Mouse (Mus musculus): Measurements from ENCODE around the gene Gm29609. TPM values are rescaled to one million over a fixed set of nuclear protein-coding genes. Genes with fewer than 3 reads are reported as not detected.

Gm29609 gene
- polyA plus RNA-seq, 1 experiment from 2014 or later = 0.77 TPM

DNA sequence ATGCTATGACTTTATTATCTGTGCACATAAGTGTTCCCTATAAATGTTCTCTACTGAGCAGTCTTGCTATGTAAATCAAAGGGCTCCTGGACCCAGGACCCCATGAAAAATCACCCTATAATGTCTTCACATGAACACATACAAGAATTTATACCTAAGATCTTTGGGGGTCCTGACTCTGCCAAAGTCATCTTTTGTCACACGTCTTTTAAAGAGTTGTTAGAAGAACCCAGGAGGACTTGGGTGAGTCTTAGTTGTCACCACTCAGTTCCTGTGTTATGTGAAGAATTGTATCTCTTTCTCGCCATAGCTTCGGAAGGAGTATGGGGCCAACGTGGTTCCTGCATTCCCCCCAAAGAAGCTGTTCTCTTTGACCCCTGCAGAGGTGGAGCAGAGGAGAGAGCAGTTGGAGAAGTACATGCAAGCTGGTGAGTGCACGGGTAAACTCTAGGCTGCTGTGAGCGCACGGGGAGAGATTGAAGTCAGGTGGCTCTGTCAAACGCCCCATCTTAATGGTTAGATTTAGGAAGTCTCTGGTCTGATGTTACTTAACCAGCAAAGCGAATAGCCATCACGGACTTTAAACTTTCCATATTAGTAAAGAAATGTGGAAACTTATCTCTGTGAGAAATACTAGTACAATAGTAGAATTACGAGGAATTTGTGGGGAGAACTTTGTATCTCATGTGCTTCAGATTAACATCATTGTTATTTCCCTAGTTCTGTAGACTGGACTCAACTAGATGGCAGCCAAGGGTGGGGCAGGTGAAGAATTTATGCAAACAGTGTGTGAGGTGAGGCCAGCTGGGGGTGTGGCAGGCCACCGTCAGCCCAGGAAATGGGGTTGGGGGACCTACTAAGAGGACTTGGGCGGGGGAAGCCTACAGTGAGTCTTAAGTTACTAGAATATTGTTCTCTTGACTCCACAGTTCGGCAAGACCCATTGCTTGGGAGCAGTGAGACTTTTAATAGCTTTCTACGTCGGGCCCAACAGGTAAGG is 15.1 kb upstream of the Gm29609 start:
- WGBS = 90% methylated on average over 16 of the region's 16 CpGs
- H3K9me3 ChIP-seq = no peaks in the 10 kb centered on the region
- H3K4me1 ChIP-seq = peaks cover 13% of the 10 kb centered on the region
- H3K27me3 ChIP-seq (ENCODE audit: insufficient read depth, poor library complexity, severe bottlenecking) = no peaks in the 10 kb centered on the region
- no peak for DNase-seq (ENCODE audit: low spot score)
- peak overlapping the region; percentile 91 for H3K4me3 ChIP-seq
- peaks cover 71% of the 10 kb centered on the region for H3K36me3 ChIP-seq
- H3K27ac ChIP-seq = no peak overlapping the region

DNA sequence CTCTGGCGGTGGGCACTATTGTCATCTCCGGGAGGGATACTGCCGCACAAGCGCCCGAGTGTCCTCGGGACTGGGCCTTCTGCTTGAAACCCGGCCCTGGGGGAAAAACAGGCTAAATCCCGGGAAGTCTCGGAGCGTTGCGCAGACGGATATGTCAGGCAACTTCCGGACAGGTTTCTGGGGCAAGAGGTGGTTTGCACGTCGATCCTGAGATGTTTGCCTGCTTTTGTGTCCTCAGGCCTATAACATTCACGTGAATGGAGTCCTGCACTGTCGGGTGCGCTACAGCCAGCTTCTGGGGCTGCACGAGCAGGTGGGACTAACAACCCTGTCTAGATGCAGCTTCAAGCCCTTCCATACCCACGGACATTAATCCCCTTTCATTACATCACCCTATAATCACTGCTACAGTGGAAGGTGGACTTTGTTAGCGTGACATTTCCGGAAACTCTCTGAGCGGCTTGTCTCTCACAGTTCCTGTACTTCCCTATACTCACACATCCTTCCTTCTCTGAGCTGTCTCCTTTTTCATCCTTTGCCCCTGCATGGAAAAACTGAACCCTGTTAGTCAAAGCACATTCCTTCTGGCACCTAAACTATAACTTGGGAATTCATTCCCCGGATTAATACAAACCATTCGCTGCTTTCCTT is 14.0 kb upstream of the Gm29609 start:
- Histone ChIP-seq H3K27ac (peak overlapping the region; percentile 94), H3K4me3 (peak overlapping the region; percentile 91), H3K4me1 (peaks cover 13% of the 10 kb centered on the region), H3K36me3 (peaks cover 69% of the 10 kb centered on the region), H3K9me3 (no peaks in the 10 kb centered on the region), H3K27me3 (ENCODE audit: insufficient read depth, poor library complexity, severe bottlenecking) (no peaks in the 10 kb centered on the region)
- DNase-seq (ENCODE audit: low spot score) = no peak
- WGBS = 11% methylated on average over 25 of the region's 25 CpGs

DNA sequence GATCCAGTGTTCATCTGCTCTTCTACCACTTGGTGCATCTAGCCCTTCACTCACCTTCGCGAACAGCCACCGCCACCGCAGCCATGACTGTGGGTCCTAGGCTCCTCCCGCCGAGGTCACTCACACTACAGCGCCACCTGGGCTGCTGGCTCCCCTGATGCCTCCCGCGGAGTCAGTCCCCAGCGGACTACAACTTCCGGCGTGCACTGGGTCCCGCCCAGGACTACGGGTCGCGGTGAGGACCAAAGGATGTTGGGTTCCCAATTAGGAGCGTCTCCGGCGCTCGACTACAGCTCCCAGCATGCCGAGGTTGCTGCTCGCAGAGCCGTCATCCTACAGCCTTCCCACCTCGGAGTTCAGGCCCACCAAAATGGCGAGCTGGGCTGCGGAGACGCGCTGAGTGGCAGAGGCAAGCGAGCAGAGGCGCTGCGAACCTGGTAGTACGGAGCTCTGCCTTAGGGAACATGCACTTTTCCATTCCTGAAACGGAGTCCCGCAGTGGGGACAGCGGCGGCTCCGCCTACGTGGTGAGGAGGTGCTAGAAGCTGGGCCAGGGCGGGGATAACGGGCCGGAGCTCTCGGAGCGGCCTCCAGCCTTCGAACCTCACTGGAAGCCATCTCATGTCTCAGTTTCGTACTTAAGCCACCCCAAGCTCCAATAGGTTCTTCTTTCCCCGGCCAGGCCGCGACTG is 13.4 kb upstream of the Gm29609 start, which contains the start of the genes Snx17 and Eif2b4:
Gene Snx17 (plus strand): TSS at position 289 of the 692 bp plus-strand sequence.
Gene Eif2b4 (minus strand): TSS at position 492 of the 692 bp plus-strand sequence.
- Histone ChIP-seq H3K27ac (peak within 1 kb of the TSS; percentile 94), H3K36me3 (peaks cover 69% of the 10 kb centered on the region), H3K4me3 (peak within 1 kb of the TSS; percentile 91), H3K27me3 (ENCODE audit: insufficient read depth, poor library complexity, severe bottlenecking) (no peaks in the 10 kb centered on the region), H3K9me3 (no peaks in the 10 kb centered on the region), H3K4me1 (peaks cover 13% of the 10 kb centered on the region)
- peak; percentile 100 for DNase-seq (ENCODE audit: low spot score)
- WGBS = under 1% methylated on average over 48 of the region's 48 CpGs

DNA sequence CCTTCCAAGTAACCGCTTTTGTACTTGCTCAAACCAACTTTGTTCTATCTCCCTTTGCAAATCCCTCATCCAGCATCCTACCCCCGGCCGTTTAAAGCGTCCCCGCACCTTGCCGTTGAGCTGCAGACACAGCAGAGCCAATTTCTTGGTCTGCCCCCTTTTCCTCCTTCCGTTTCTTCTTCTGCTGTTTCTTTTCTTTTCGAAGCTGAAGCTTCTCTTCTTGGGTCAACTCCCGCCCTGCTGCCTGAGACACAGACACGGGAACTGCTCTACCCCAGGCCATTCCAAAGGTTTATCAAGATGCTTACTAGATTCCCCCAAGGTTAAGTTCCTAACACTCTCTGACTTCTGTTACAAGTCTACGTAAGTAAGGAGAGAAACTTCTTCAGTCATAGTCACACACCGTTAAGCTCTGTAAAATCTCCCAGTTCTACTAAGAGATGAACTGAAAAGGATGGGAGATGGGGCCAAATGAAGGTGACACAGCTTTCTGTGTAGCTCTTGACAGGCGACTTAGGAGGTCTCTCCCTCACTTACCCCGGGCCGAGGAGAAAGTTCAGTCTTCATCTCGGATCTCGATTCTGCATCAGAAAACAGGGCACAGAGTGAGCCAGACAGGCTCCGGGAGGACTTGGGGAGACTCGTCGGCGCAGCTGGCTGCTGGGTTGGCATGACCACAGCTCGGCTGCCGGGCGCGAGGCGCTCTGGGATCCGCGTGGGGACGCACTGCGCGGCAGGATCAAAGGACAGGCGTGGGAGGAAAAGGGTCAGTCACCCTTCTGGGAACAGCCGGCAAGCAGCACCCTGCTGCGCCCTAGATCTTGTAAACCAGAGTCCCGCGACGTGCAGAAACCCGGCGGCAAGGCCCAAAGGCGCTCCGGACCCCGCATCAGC is 12.6 kb upstream of the Gm29609 start:
- Histone ChIP-seq H3K27me3 (ENCODE audit: insufficient read depth, poor library complexity, severe bottlenecking) (no peaks in the 10 kb centered on the region), H3K27ac (peak overlapping the region; percentile 94), H3K9me3 (no peaks in the 10 kb centered on the region), H3K4me1 (peaks cover 13% of the 10 kb centered on the region), H3K36me3 (peaks cover 69% of the 10 kb centered on the region), H3K4me3 (peak overlapping the region; percentile 91)
- WGBS = 13% methylated on average over 42 of the region's 42 CpGs
- no peak for DNase-seq (ENCODE audit: low spot score)

DNA sequence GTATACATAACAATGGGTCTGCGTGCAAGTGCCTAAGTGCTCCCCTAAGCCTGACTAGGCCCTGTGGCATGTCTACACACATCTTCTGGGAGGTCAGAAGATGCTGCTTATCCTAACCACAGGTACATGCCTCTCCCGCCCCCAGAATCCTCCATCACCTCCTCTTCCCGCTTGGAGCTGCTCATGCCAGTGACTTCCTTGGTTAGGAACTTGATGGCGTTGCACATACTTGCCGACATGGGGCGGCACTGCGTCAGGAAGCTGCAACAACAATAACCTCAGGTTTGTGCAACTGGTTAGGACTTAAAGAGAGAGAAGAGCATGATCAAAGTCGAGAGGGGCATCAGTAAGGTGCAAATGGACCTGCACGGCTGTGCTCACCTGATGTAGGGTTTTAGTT is 10.5 kb upstream of the Gm29609 start:
- H3K36me3 ChIP-seq = peaks cover 54% of the 10 kb centered on the region
- H3K4me1 ChIP-seq = peaks cover 13% of the 10 kb centered on the region
- no peaks in the 10 kb centered on the region for H3K27me3 ChIP-seq (ENCODE audit: insufficient read depth, poor library complexity, severe bottlenecking)
- no peaks in the 10 kb centered on the region for H3K9me3 ChIP-seq
- 89% methylated on average over 9 of the region's 9 CpGs for WGBS
- DNase-seq (ENCODE audit: low spot score) = no peak
- no peak overlapping the region for H3K4me3 ChIP-seq
- no peak overlapping the region for H3K27ac ChIP-seq

DNA sequence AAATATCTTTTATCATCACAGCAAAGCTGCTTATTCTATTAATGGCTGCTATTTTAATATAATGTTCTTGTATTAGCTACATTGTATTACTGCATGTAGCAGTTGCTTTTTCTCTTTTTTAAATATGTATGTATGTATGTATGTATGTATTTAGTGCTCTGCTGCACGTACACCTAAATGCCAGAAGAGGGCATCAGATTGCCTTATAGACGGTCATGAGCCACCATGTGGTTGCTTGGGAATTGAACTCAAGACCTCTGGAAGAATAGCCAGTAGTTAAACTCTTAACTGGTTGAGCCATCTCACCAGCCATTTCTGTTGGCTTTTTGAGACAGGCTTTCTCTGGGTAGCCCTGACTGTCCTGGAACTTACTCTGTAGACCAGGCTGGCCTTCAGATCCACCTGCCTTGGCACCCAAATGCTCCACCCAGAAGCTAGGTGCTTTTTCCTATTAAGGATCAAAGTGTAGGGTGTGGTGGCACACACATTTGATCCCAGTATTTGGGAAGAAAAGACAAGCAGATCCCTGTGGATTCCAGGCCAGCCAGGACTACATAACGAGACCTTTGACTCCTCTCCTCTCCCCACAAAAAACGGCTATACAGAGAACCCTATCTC is 8.6 kb upstream of the Gm29609 start:
- 78% methylated on average over 4 of the region's 4 CpGs for WGBS
- no peak for DNase-seq (ENCODE audit: low spot score)
- Histone ChIP-seq H3K9me3 (no peaks in the 10 kb centered on the region), H3K36me3 (peaks cover 46% of the 10 kb centered on the region), H3K4me1 (peaks cover 9% of the 10 kb centered on the region), H3K4me3 (no peak overlapping the region), H3K27ac (no peak overlapping the region), H3K27me3 (ENCODE audit: insufficient read depth, poor library complexity, severe bottlenecking) (no peaks in the 10 kb centered on the region)

DNA sequence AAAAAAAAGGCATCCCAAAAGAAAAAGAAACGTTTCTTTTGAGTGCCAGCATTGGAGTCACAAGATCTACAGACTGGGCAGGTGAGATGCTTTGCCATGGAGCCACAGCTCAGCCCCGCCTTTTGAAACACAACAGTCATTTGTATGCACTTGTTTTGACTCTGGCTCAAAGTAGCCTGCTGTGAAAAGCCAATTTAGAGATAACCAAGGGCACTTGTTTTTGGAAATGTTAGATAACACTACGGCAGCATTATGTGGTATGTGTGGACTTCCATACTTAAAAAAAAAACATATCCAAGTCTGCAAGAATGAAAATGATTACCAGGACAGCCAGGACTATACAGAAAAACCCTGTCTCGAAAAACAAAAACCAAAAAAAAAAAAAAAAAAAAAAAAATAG is 4.0 kb upstream of the Gm29609 start:
- H3K4me3 ChIP-seq = no peak overlapping the region
- H3K36me3 ChIP-seq = peaks cover 20% of the 10 kb centered on the region
- no peaks in the 10 kb centered on the region for H3K9me3 ChIP-seq
- 37% methylated on average over 4 of the region's 4 CpGs for WGBS
- no peak for DNase-seq (ENCODE audit: low spot score)
- H3K4me1 ChIP-seq = peaks cover 8% of the 10 kb centered on the region; the same call in 1 of the 2 replicates
- no peaks in the 10 kb centered on the region for H3K27me3 ChIP-seq (ENCODE audit: insufficient read depth, poor library complexity, severe bottlenecking)
- H3K27ac ChIP-seq = no peak overlapping the region

DNA sequence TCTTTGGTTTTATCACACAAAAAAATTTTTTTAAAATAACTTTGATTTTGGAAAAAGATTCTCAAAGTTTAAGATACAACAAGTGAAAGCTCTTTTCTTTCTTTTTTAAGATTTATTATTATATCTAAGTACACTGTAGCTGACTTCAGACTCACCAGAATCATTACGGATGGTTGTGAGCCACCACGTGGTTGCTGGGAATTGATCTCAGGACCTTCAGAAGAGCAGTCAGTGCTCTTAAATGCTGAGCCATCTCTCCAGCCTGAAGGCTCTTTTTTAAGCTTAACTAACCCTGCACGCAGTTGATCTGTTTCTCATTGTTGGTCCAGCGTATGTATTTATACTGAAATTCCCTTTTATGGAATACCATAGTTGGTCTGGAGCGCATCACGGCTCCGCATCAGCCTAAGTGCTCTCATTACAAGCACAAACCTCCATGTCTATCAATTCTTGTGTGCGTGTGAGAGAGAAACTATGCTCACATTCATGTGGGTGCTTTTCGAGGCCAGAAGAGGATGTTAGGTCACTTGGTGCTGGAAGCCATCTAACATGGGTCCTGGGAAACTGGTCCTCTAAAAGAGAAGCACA is 1.6 kb upstream of the Gm29609 start:
- Histone ChIP-seq H3K36me3 (peaks cover 10% of the 10 kb centered on the region; the same call in 1 of the 2 replicates), H3K27me3 (ENCODE audit: insufficient read depth, poor library complexity, severe bottlenecking) (no peaks in the 10 kb centered on the region), H3K4me1 (peaks cover 8% of the 10 kb centered on the region; the same call in 1 of the 2 replicates), H3K9me3 (no peaks in the 10 kb centered on the region), H3K4me3 (no peak overlapping the region; the same call in 1 of the 2 replicates), H3K27ac (no peak overlapping the region)
- WGBS = 92% methylated on average over 9 of the region's 9 CpGs
- DNase-seq (ENCODE audit: low spot score) = no peak

DNA sequence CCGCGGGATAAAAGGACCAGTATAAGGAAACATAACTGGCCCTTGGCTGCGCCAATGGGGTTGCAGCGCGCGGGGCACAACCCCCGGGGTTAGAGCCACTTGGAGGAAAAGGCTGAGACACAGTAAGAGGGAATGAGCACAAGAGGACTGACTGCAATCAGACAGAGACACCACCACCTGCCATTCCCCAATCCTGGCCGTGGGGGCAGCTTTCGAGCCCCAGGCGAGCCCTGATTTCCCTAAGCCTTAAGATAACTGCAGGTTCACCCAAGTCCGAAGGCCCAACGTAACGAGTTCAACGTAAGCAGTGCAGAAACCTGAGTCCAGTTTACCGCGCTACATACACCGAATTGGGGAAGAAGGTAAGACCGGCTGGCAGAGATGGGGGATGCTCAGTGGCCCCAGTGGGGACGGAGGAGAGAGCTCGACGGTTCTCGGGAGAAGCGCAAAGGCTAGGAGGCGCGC is 378 bp downstream of the Gm29609 start:
- no peaks in the 10 kb centered on the region for H3K9me3 ChIP-seq
- DNase-seq (ENCODE audit: low spot score) = no peak
- peak overlapping the region; percentile 89 for H3K4me3 ChIP-seq
- under 1% methylated on average over 25 of the region's 25 CpGs for WGBS
- no peaks in the 10 kb centered on the region for H3K27me3 ChIP-seq (ENCODE audit: insufficient read depth, poor library complexity, severe bottlenecking)
- H3K36me3 ChIP-seq = peaks cover 12% of the 10 kb centered on the region
- H3K27ac ChIP-seq = peak overlapping the region; percentile 94
- H3K4me1 ChIP-seq = peaks cover 8% of the 10 kb centered on the region; the same call in 1 of the 2 replicates

DNA sequence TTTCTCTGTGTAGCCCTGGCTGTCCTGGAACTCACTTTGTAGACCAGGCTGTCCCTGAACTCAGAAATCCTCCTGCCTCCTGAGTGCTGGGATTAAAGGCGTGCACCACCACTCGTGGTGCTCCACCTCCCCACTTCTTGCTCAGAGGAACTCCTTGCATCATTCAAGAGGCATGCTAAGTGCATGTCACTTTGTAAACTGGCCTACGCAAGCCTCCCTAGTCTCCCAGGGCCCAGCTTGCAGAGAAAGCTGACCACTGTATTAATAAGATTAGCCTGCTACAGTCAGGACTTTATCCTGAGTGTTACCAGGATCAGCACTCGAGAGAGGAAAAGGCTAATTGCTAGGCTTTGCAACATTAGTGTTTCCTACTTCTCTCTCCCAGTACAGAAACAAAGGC is 11.1 kb downstream of the Gm29609 start:
- H3K9me3 ChIP-seq = no peaks in the 10 kb centered on the region
- H3K4me1 ChIP-seq = no peaks in the 10 kb centered on the region
- H3K4me3 ChIP-seq = no peak overlapping the region
- no peak overlapping the region for H3K27ac ChIP-seq
- WGBS = 78% methylated on average over 4 of the region's 4 CpGs
- no peak for DNase-seq (ENCODE audit: low spot score)
- peaks cover 97% of the 10 kb centered on the region for H3K36me3 ChIP-seq
- no peaks in the 10 kb centered on the region for H3K27me3 ChIP-seq (ENCODE audit: insufficient read depth, poor library complexity, severe bottlenecking)

DNA sequence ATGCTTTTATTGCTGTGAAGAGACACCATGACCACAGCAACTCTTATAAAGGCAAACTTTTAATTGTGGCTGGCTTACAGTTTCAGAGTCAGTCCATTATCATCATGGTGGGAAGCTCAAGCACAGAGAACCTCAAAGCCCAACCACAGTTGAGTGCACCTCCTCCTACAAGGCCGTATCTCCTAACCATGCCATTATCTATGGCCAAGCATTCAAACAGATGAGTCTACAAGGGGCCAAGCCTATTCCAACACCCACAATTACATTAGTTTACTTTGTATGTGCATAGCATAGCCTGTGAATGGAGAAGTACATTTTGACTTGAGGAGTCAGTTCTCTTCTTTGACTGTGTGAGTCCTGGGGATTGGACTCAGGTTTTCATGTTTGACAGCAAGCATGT is 14.8 kb downstream of the Gm29609 start:
- no peaks in the 10 kb centered on the region for H3K9me3 ChIP-seq
- DNase-seq (ENCODE audit: low spot score) = no peak
- no peak overlapping the region for H3K4me3 ChIP-seq
- H3K27me3 ChIP-seq (ENCODE audit: insufficient read depth, poor library complexity, severe bottlenecking) = no peaks in the 10 kb centered on the region
- 70% methylated on average over 1 of the region's 1 CpGs for WGBS
- H3K27ac ChIP-seq = no peak overlapping the region
- peaks cover 92% of the 10 kb centered on the region for H3K36me3 ChIP-seq
- H3K4me1 ChIP-seq = no peaks in the 10 kb centered on the region

Data from heart, embryonic 10.5 days (tissue).